Comparison of ENCODE assay signal across 8 mouse cellular contexts in genomic region chr2:30773313-30774005, GRCm38 (mm10). TPM values are rescaled to one million over a fixed set of nuclear protein-coding genes. Genes with fewer than 3 reads are reported as not detected.
A peak's percentile ranks its signal among the peaks of the same experiment; 100 is the strongest.
DNase-seq lines count a peak whose midpoint lies in the region; ATAC-seq and TF ChIP-seq lines count a peak whose summit lies in the region.

No protein-coding gene starts in this region.

- H3K4me1 ChIP-seq in erythroblast, embryonic 14.5 days (ENCODE audit: control insufficient read depth): peaks cover 88% of the 10 kb centered on the region
- H3K4me1 ChIP-seq in spleen, adult 2 months (ENCODE audit: control insufficient read depth, insufficient read depth, insufficient read length): no peaks in the 10 kb centered on the region; the same call in 1 of the 2 replicates
- peaks cover 15% of the 10 kb centered on the region for H3K4me1 ChIP-seq in limb, embryonic 11.5 days (ENCODE audit: control insufficient read depth, insufficient read depth, low read length)
- H3K4me1 ChIP-seq in stomach, embryonic 16.5 days (ENCODE audit: control insufficient read depth, insufficient read depth, low read length): peaks cover 20% of the 10 kb centered on the region

- TF ChIP-seq POLR2A in spleen, adult 2 months (IDR thresholded peaks at IDR 0.05; ENCODE audit: low read depth, low read length): no peak

- ATAC-seq in erythroblast, adult 5-6 weeks (replicated peaks; ENCODE audit: low FRiP score, poor library complexity, severe bottlenecking): no peak
- peak; percentile 24; the same call in 1 of the 2 replicates for ATAC-seq in limb, embryonic 11.5 days (ENCODE audit: insufficient number of reproducible peaks, low FRiP score, low TSS enrichment, low read depth)
- no peak for ATAC-seq in stomach, embryonic 16.5 days (ENCODE audit: insufficient read depth, low FRiP score)
- ATAC-seq in megakaryocyte-erythroid progenitor cell, adult 5-6 weeks (replicated peaks; ENCODE audit: low FRiP score, low TSS enrichment, poor library complexity, severe bottlenecking): no peak

- WGBS in spleen, adult 2 months: 82% methylated on average over 8 of the region's 8 CpGs
- 71% methylated on average over 8 of the region's 8 CpGs for WGBS in limb, embryonic 11.5 days
- 78% methylated on average over 8 of the region's 8 CpGs for WGBS in stomach, embryonic 16.5 days

- H3K36me3 ChIP-seq in erythroblast, embryonic 14.5 days (ENCODE audit: control insufficient read depth): peaks cover 9% of the 10 kb centered on the region
- H3K36me3 ChIP-seq in spleen, adult 2 months (ENCODE audit: control insufficient read depth, insufficient read depth, low read length): no peaks in the 10 kb centered on the region
- H3K36me3 ChIP-seq in limb, embryonic 11.5 days (ENCODE audit: control insufficient read depth, insufficient read depth, low read length): no peaks in the 10 kb centered on the region
- H3K36me3 ChIP-seq in stomach, embryonic 16.5 days (ENCODE audit: control insufficient read depth, insufficient read depth, low read length): no peaks in the 10 kb centered on the region

- H3K4me3 ChIP-seq in erythroblast, embryonic 14.5 days (replicated peaks): peak overlapping the region; percentile 81
- H3K4me3 ChIP-seq in spleen, adult 2 months (ENCODE audit: extremely low read depth, insufficient read depth, insufficient read length): no peak overlapping the region
- H3K4me3 ChIP-seq in limb, embryonic 11.5 days (ENCODE audit: low read depth, low read length): no peak overlapping the region
- no peak overlapping the region for H3K4me3 ChIP-seq in stomach, embryonic 16.5 days (replicated peaks; ENCODE audit: low read length)

- H3K4me2 ChIP-seq in limb, embryonic 11.5 days (ENCODE audit: low read depth, severe bottlenecking): no peak overlapping the region
- H3K4me2 ChIP-seq in stomach, embryonic 16.5 days (ENCODE audit: low read depth, low read length): no peak overlapping the region

- H3K9me3 ChIP-seq in erythroblast, embryonic 14.5 days (ENCODE audit: control insufficient read depth, low read length): no peaks in the 10 kb centered on the region
- H3K9me3 ChIP-seq in limb, embryonic 11.5 days (ENCODE audit: control insufficient read depth, low read length): no peaks in the 10 kb centered on the region
- no peaks in the 10 kb centered on the region for H3K9me3 ChIP-seq in stomach, embryonic 16.5 days (replicated peaks; ENCODE audit: control insufficient read depth, low read length)

- DNase-seq in spleen, adult 2 months (ENCODE audit: low read depth in 1 of 2, low spot score in 2 of 2): no peak
- no peak for DNase-seq in spleen, postnatal 10 days (ENCODE audit: low spot score in 2 of 2)
- DNase-seq in limb, embryonic 11.5 days (ENCODE audit: low spot score): no peak
- no peak for DNase-seq in gastrocnemius, postnatal 10 days

- H3K27ac ChIP-seq in spleen, adult 2 months (ENCODE audit: insufficient read depth, low read length): peak overlapping the region; percentile 69
- H3K27ac ChIP-seq in limb, embryonic 11.5 days (replicated peaks; ENCODE audit: low read depth, low read length): no peak overlapping the region
- peak overlapping the region; percentile 18; the same call in 1 of the 2 replicates for H3K27ac ChIP-seq in stomach, embryonic 16.5 days (ENCODE audit: low read length)

- H3K9ac ChIP-seq in limb, embryonic 11.5 days (ENCODE audit: low read length): no peak overlapping the region
- no peak overlapping the region for H3K9ac ChIP-seq in stomach, embryonic 16.5 days (ENCODE audit: low read length)

- no peak for TF ChIP-seq CTCF in spleen, adult 2 months (IDR thresholded peaks at IDR 0.05; ENCODE audit: extremely low read depth, insufficient read depth, insufficient read length, insufficient replicate concordance)

- H3K27me3 ChIP-seq in erythroblast, embryonic 14.5 days (ENCODE audit: control insufficient read depth): no peaks in the 10 kb centered on the region; the same call in 1 of the 2 replicates
- peaks cover 7% of the 10 kb centered on the region; the same call in 1 of the 2 replicates for H3K27me3 ChIP-seq in spleen, adult 2 months (ENCODE audit: control insufficient read depth, insufficient read depth, low read length)
- H3K27me3 ChIP-seq in limb, embryonic 11.5 days (ENCODE audit: control insufficient read depth, insufficient read depth, low read length): no peaks in the 10 kb centered on the region
- no peaks in the 10 kb centered on the region for H3K27me3 ChIP-seq in stomach, embryonic 16.5 days (ENCODE audit: control insufficient read depth, insufficient read depth, low read length)

RNA-seq across cellular contexts. Expression of gene 1700001O22Rik, which starts 30.0 kb away (rescaled TPM):
- polyA plus RNA-seq in erythroblast, embryonic 14.5 days (2012): not detected in 2 replicates
- total RNA-seq in erythroblast, adult 5-6 weeks (2015; ENCODE audit: low replicate concordance): not detected in 2 replicates
- not detected in 2 replicates for total RNA-seq in erythroblast, adult 5-6 weeks (2017; ENCODE audit: low replicate concordance)
- polyA plus RNA-seq in spleen, adult 2 months (2012; rRNA removed): 0.46 and 0.67 TPM in 2 replicates
- 2.6 and 3.9 TPM in 2 replicates for polyA plus RNA-seq in limb, embryonic 11.5 days (2014; fragmentation: Nextera tagmentation; extraction: Ambion mirVana)
- 1.5 and 1.7 TPM in 2 replicates for polyA plus RNA-seq in stomach, embryonic 16.5 days (2015; fragmentation: Nextera tagmentation; extraction: Ambion mirVana)
- total RNA-seq in megakaryocyte-erythroid progenitor cell, adult 5-6 weeks (2014; fragmentation: Nextera tagmentation): 0.54 and 1.2 TPM in 2 replicates
- not detected in 2 replicates for total RNA-seq in megakaryocyte-erythroid progenitor cell, adult 5-6 weeks (2017)
- total RNA-seq in gastrocnemius, postnatal 10 days (2021): 1 to 10 TPM in 1 of 2 experiments, under 1 TPM in 1; 0.33 to 1.1 TPM

RNA-seq across cellular contexts. Expression of gene Ntmt1, which starts 34.2 kb away (rescaled TPM):
- 1.8 TPM in 2 replicates for polyA plus RNA-seq in erythroblast, embryonic 14.5 days (2012)
- 2.7 TPM in 2 replicates for total RNA-seq in erythroblast, adult 5-6 weeks (2015; ENCODE audit: low replicate concordance)
- 3.9 TPM in 1 of 2 replicates, not detected in the other for total RNA-seq in erythroblast, adult 5-6 weeks (2017; ENCODE audit: low replicate concordance)
- polyA plus RNA-seq in spleen, adult 2 months (2012; rRNA removed): 16.6 and 21.7 TPM in 2 replicates
- polyA plus RNA-seq in limb, embryonic 11.5 days (2014; fragmentation: Nextera tagmentation; extraction: Ambion mirVana): 102 and 109 TPM in 2 replicates
- polyA plus RNA-seq in stomach, embryonic 16.5 days (2015; fragmentation: Nextera tagmentation; extraction: Ambion mirVana): 71.5 and 80.0 TPM in 2 replicates
- total RNA-seq in megakaryocyte-erythroid progenitor cell, adult 5-6 weeks (2014; fragmentation: Nextera tagmentation): 23.7 and 36.8 TPM in 2 replicates
- 9.8 and 14.7 TPM in 2 replicates for total RNA-seq in megakaryocyte-erythroid progenitor cell, adult 5-6 weeks (2017)
- total RNA-seq in gastrocnemius, postnatal 10 days (2021): 10 to 100 TPM; 20.1 to 22.8 TPM

RNA-seq across cellular contexts. Expression of gene Asb6, which starts 56.7 kb away (rescaled TPM):
- 16.3 and 18.5 TPM in 2 replicates for polyA plus RNA-seq in erythroblast, embryonic 14.5 days (2012)
- total RNA-seq in erythroblast, adult 5-6 weeks (2015; ENCODE audit: low replicate concordance): 13.6 and 19.2 TPM in 2 replicates
- total RNA-seq in erythroblast, adult 5-6 weeks (2017; ENCODE audit: low replicate concordance): 40.6 and 42.2 TPM in 2 replicates
- 51.5 and 61.7 TPM in 2 replicates for polyA plus RNA-seq in spleen, adult 2 months (2012; rRNA removed)
- polyA plus RNA-seq in limb, embryonic 11.5 days (2014; fragmentation: Nextera tagmentation; extraction: Ambion mirVana): 38.7 and 40.4 TPM in 2 replicates
- polyA plus RNA-seq in stomach, embryonic 16.5 days (2015; fragmentation: Nextera tagmentation; extraction: Ambion mirVana): 28.0 and 30.0 TPM in 2 replicates
- 30.1 and 31.3 TPM in 2 replicates for total RNA-seq in megakaryocyte-erythroid progenitor cell, adult 5-6 weeks (2014; fragmentation: Nextera tagmentation)
- total RNA-seq in megakaryocyte-erythroid progenitor cell, adult 5-6 weeks (2017): 16.2 and 37.6 TPM in 2 replicates
- 1 to 10 TPM; 8.9 to 9.0 TPM for total RNA-seq in gastrocnemius, postnatal 10 days (2021)
